Mouse (Mus musculus): ENCODE data around the gene Agxt.

Agxt gene

GRCm38 (mm10) chr1:93135036-93135526, at the start of gene Agxt:
Gene Agxt, plus strand, starts transcription at chr1:93135240.
- DNase-seq (ENCODE audit: inconsistent ontology term), result no peak

- DNase-seq (ENCODE audit: inconsistent ontology term), result no peak
Observed at GRCm38 (mm10) chr1:93092582-93092981, 42.5 kb upstream of the Agxt start.

DNA sequence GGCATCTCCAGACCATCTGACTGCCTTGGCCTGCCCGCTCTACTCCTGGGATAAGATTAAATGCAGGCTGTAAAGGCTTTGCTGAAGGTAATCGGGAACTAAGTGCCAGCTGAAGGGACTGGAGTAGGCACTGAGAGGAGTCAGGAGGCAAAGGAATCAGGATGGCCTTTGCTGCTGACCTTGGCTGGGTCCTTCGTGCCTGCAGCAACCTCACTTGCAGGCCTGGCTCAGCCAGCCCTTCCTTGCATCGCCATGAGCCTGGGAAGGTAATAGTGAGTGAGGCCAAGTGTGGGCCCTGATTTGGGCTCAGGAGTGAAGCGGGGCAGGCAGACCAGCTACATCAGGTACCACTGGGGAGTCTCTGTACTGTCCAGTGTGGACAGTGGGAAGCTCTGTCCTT, 36.1 kb upstream of the Agxt start:
- no peak for DNase-seq (ENCODE audit: inconsistent ontology term)

- DNase-seq (ENCODE audit: inconsistent ontology term), result no peak
Observed at GRCm38 (mm10) chr1:93100243-93100575, 34.8 kb upstream of the Agxt start.

DNA sequence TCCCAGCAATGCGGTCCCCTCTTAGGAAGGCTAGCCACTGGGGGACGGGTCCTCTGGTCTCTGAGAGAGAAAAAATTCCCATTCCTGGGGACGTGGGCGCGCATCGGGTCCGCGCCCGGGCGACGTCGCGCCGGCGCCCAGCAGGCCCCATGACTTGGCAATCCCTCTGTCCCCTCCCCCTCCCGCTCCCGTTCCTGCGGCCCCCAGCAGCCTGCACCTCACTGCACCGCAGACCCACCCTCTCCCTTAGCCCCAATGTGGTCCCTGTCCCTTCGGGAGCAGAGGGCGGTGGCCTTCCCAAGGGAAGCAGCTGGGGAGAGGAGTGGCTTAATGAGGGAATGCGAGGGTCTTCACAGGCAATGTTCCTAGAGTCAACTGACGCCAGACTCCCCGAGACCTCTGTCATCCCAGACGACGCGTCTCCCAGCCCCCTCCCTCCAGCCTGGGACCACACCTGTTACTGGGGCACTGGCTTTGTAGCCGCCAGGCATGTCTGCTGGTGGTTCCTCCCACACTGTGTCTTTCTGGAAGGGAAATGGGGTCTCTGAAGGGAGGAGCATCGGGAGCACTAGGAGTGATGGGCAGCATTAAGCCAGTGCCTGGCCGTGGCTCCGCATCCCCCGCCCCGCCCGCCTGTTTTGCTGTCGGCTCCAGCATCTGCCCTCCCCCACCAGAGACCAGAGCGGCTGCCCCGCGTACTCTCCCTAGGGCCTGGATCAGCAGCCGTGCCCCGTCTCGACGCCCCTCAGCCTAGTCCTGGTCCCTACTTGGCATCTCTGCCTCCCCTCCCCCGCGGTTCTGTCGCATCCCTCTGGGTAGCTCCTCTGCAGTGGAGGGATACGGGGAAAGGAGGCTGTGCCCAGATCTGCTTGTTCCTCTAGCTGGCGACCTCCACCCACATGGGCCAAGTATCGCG, 34.2 kb upstream of the Agxt start:
- DNase-seq (ENCODE audit: inconsistent ontology term), result peak; percentile 70

- peak; percentile 93 for DNase-seq (ENCODE audit: inconsistent ontology term)
Observed at GRCm38 (mm10) chr1:93101571-93102061, 33.4 kb upstream of the Agxt start, which contains the start of gene Kif1a. Gene Kif1a, minus strand, starts transcription at chr1:93101951.

DNA sequence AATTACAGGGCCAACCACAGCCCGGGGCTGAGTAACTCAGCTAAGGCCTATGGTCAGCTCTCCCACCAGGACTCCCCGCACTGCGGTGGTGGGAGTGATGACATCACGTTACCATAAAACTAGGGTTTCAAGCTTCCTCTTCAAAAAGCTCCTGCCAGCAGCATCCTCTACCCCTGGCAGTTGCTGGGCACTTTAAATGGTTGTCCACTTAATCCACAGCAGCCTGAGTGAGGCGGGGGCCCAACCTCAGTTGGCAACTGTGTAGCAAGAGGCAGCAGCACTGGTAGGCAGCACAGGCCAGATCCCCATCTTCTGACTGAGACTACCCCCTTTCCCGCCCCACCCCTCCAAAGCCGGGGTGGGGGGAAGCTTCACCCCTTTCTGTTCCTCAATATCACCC, 32.3 kb upstream of the Agxt start:
- DNase-seq (ENCODE audit: inconsistent ontology term), result no peak

DNA sequence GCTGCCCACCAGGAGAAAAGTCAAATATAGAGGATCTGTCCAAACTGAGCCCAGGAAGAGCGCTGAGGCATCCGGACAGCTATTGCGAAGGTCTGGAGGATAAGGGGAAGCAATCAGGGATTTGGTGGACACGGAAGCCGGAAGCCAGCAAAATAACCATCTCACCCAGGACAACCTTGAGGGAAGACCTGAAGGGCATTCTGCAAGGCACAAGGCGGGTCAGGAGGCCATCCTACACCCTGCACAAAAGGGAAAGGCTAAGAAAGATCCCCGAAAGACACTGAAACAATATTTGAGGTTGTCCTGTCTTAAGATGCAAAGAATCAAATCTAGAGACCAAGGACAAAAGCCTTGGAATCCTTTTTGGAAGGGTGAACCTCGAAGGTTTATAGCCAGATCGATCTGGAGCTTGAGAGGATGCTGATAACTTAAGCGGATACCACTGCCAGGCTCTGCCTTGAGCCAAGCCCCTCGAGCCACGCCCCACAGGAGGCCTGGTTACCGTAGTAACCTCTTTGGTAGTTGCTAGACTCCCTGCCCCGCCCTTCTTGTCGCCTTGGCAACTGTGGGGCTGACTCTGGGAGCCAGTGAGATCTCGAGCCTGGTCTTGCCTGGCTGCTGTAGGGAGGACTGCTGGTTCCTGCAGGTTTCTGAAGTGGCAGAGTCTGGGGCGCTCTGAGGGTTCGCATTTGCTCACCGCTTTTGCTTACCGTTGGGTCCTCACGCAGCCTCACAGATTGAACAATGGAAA, 20.2 kb upstream of the Agxt start:
- DNase-seq (ENCODE audit: inconsistent ontology term), result peak; percentile 85

DNA sequence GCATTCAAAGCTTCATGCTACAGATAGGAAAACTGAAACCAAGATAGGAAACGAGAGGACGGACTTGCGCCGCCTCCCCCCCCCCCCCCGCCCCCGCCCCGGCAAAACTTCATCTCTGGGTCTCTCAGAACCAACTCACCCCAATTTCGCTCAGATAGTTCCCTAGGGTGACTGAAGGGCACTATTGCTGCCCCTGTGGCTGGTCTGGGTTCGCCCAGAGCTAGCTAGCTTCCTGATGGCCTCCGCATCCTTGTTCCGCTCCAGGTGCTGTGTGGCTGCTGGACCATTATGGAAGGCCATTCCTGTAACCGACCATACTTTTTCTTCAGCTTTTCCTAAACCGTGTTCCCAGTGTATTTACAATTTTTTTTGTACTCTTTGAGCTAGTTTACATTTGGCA, 19.6 kb upstream of the Agxt start:
- no peak for DNase-seq (ENCODE audit: inconsistent ontology term)

DNA sequence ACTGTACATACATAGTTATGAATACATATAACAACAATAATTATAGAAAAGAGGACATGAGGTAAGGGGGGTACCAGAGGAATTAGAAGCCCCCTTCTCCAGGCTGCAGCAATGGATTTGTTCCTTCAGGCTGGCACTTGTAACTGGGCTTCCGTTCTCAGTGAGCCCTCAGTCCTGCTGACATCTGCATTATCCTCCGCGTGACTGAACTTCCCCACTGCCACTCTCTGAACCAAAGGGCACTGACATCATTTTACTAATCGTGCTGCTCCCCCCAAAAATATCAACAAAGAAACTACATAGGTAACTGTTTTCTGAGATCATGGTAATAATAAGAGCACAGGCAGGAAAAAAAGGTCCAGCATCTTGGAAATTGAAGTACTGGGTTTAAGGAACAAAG, 16.2 kb upstream of the Agxt start:
- DNase-seq (ENCODE audit: inconsistent ontology term), result no peak

- DNase-seq (ENCODE audit: inconsistent ontology term), result no peak
Observed at GRCm38 (mm10) chr1:93123179-93123854, 11.7 kb upstream of the Agxt start.

DNA sequence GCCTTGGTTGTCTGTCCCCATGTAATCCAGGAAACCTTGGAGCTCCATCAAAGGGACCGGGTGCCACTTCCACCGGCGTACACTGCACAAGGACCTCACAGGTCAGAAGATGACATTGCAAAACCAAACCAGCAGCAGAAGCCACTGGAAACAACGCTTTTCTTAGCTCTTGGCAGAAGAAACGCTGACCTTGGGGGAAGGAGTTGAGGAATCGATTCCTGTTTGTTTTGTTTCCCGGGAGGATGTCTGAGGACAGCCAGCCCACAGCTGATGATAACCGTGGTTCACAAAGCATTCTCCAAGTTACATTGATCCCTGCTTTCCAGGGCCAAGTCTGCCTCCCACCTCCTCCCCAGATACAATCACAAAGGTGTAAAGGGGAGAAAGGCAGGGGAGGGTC, 11.0 kb upstream of the Agxt start:
- DNase-seq (ENCODE audit: inconsistent ontology term), result no peak

- DNase-seq (ENCODE audit: inconsistent ontology term), result no peak
Observed at GRCm38 (mm10) chr1:93125256-93125655, 9.8 kb upstream of the Agxt start.

DNA sequence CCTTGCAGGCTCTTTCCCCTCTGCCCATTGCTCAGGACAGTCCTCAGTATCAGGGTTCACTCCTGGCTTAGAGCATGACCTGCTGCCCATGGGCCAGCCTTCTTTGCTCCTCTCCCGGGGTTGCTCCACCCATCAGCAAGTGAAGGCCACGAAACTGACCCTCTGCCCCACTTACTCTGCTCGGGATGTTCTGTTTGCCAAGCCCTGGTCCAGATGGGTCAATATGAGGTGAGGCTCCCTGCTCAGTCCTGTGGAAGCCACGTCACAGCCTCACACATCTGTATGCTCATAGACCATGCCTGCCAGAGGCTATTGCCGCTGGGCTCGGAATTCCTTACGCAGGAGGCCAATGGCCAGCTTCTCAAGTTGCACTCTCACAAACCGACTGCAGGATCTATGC, 6.8 kb upstream of the Agxt start:
- no peak for DNase-seq (ENCODE audit: inconsistent ontology term)

GRCm38 (mm10) chr1:93128710-93129349, 6.2 kb upstream of the Agxt start:
- DNase-seq (ENCODE audit: inconsistent ontology term), result peak; percentile 66

DNA sequence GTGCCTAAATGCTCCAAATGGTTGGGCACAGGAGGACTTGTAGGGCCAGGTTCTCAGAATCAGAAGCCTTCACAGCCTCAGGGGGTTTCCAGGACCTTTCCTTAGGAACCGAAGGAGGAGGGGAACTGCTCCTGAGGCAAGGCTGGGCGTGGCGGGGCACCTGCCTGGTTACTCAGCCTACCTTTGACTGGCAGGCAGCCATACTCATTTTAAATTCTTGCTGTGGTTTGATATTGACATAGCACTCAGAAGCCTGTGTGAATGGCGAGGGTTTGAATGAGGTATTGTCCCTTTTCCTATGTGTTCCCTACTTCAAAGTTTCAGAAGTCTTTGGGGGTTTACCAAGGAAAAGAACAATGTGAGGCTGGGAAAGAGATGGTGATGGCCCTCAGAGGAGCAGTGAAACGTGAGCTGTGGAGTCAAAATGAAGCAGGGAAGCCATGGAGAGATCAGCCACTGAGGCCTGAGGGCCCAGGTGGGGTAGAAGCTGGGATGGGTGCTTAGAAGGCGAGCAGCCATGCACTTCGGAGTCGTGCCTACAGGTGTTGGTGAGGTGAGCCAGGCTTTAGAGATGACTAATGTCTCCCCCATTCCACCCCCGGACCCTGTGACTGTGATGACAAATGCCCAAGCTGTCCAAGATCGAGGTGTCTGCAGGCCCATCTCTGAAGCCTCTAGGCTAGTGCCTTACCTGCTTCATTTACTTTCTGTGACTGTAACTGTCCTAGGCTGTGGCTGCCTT, 4.6 kb upstream of the Agxt start:
- no peak for DNase-seq (ENCODE audit: inconsistent ontology term)

DNA sequence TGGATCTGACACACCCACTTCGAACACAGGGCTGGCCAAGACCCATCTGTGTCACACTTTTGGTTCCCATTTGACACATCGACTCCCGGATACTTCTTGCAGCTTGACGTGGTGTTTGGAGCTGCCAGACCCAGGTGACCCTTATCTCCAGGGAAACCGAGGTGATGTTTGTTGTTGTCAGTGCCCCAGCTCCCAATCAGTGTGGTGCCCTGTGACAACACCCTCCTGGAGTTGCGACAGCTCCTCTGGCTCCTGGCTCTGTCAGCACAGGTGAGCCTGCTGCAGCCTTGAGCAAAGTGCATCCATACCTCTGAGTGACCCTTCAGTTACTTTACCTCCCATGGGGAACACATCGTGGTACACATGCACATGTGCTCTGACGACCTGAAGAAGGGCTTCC, 2.4 kb upstream of the Agxt start:
- no peak for DNase-seq (ENCODE audit: inconsistent ontology term)

- DNase-seq (ENCODE audit: inconsistent ontology term), result no peak
Observed at GRCm38 (mm10) chr1:93138534-93138933, 3.5 kb downstream of the Agxt start.

DNA sequence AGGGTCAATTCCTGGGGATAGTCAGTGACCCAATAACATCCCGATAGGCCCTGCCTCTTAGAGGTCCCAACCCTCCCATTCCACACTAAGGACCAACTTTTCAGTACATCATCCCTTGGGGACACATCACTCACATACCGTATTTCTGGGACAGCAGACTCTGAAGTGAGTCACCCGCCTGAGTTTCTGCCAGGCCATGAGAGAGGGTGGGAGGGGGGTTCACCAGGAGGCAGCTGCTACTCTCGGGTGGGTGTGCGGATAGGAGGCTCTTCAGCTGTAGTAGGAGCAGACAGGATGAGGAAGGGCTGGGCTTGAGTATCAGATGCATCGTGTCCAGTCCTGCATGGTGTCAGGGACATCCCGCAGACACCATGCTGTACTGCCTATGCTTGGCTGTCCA, 4.7 kb downstream of the Agxt start:
- peak; percentile 86 for DNase-seq (ENCODE audit: inconsistent ontology term)

GRCm38 (mm10) chr1:93142871-93143270, 7.8 kb downstream of the Agxt start:
- DNase-seq (ENCODE audit: inconsistent ontology term), result no peak

- DNase-seq (ENCODE audit: inconsistent ontology term), result no peak
Observed at GRCm38 (mm10) chr1:93144176-93144575, 9.1 kb downstream of the Agxt start.

All from Muller cell, postnatal 12 days (primary cell).